Comparison of ENCODE assay signal across 27 mouse cellular contexts in genomic region chr13:70343911-70344310, GRCm38 (mm10).
DNase-seq lines count a peak whose midpoint lies in the region; ATAC-seq lines count a peak whose summit lies in the region.
"Had no signal": no experiment of that assay in that cellular context is flagged by ENCODE, and none has a peak within 500 bp of the region (broad histone marks: within the 10 kb centered on the region; RNA-seq: fewer than 3 reads in every experiment).

No protein-coding gene starts in this region.

- no peak overlapping the region for H3K4me2 ChIP-seq in embryonic facial prominence, embryonic 14.5 days (ENCODE audit: low read depth, low read length)
- H3K4me2 ChIP-seq in neural tube, embryonic 13.5 days, result no peak overlapping the region
- H3K4me2 ChIP-seq: embryonic facial prominence, embryonic 13.5 days; forebrain, embryonic 15.5 days; heart, embryonic 11.5 days; hindbrain, embryonic 15.5 days; liver, embryonic 15.5 days; lung, embryonic 15.5 days; stomach, embryonic 15.5 days had no signal

- no peak for ATAC-seq in embryonic facial prominence, embryonic 14.5 days (ENCODE audit: low read depth)
- ATAC-seq in neural tube, embryonic 13.5 days (ENCODE audit: low read depth), result no peak
- ATAC-seq: activated CD4-positive, CD25-positive, alpha-beta regulatory T cell, adult 4 months; intestine, embryonic 16.5 days had no signal

- no peaks in the 10 kb centered on the region for H3K9me3 ChIP-seq in embryonic facial prominence, embryonic 14.5 days (ENCODE audit: control insufficient read depth, low read length)
- H3K9me3 ChIP-seq in embryonic facial prominence, embryonic 10.5 days, result no peaks in the 10 kb centered on the region
- H3K9me3 ChIP-seq in neural tube, embryonic 13.5 days, result no peaks in the 10 kb centered on the region
- H3K9me3 ChIP-seq: embryonic facial prominence, embryonic 13.5 days; forebrain, embryonic 15.5 days; hindbrain, embryonic 15.5 days; limb, embryonic 10.5 days; liver, embryonic 15.5 days; lung, embryonic 15.5 days; stomach, embryonic 15.5 days had no signal

- no peaks in the 10 kb centered on the region for H3K27me3 ChIP-seq in embryonic facial prominence, embryonic 14.5 days (replicated peaks; ENCODE audit: control insufficient read depth, insufficient read depth, low read length)
- H3K27me3 ChIP-seq in embryonic facial prominence, embryonic 10.5 days (replicated peaks; ENCODE audit: low read depth, poor library complexity, severe bottlenecking), result no peaks in the 10 kb centered on the region
- H3K27me3 ChIP-seq in neural tube, embryonic 13.5 days, result no peaks in the 10 kb centered on the region
- H3K27me3 ChIP-seq: embryonic facial prominence, embryonic 13.5 days; forebrain, embryonic 15.5 days; hindbrain, embryonic 15.5 days; liver, embryonic 15.5 days; lung, embryonic 15.5 days; megakaryocyte, embryonic 14.5 days; stomach, embryonic 15.5 days had no signal

- H3K4me1 ChIP-seq in embryonic facial prominence, embryonic 14.5 days (ENCODE audit: control insufficient read depth, insufficient read depth, low read length), result no peaks in the 10 kb centered on the region
- 0 out of 2 replicates have a peak, but pooled peaks cover 2% of the 10 kb centered on the region for H3K4me1 ChIP-seq in embryonic facial prominence, embryonic 10.5 days
- H3K4me1 ChIP-seq in neural tube, embryonic 13.5 days (replicated peaks), result 0 out of 2 replicates have a peak, but pooled peaks cover 4% of the 10 kb centered on the region
- H3K4me1 ChIP-seq: embryonic facial prominence, embryonic 13.5 days; limb, embryonic 10.5 days; liver, embryonic 15.5 days; megakaryocyte, embryonic 14.5 days; stomach, embryonic 15.5 days had no signal

- 31% methylated on average over 2 of the region's 2 CpGs for WGBS in embryonic facial prominence, embryonic 14.5 days
- WGBS in embryonic facial prominence, embryonic 10.5 days, result 66% methylated on average over 2 of the region's 2 CpGs
- 27% methylated on average over 2 of the region's 2 CpGs for WGBS in neural tube, embryonic 13.5 days

- no peak overlapping the region for H3K9ac ChIP-seq in embryonic facial prominence, embryonic 14.5 days (ENCODE audit: low read depth, low read length)
- no peak overlapping the region for H3K9ac ChIP-seq in neural tube, embryonic 13.5 days
- H3K9ac ChIP-seq: embryonic facial prominence, embryonic 13.5 days; forebrain, embryonic 15.5 days; hindbrain, embryonic 15.5 days; liver, embryonic 15.5 days; lung, embryonic 15.5 days; stomach, embryonic 15.5 days had no signal

- DNase-seq in embryonic facial prominence, embryonic 14.5 days (ENCODE audit: low spot score), result peak; percentile 38
- DNase-seq in embryonic facial prominence, embryonic 10.5 days (ENCODE audit: low spot score), result no peak
- peak; percentile 27 for DNase-seq in kidney, adult 9 months
- no peak for DNase-seq in kidney, postnatal 10 days
- DNase-seq in neural tube, embryonic 10.5 days (ENCODE audit: extremely low spot score, low spot score), result no peak
- DNase-seq in heart, adult 8-10 months (ENCODE audit: low spot score), result no peak
- DNase-seq in heart, postnatal 4 days, result no peak
- DNase-seq: adrenal gland, adult 8-10 months; cerebellum, adult 2 months; cerebellum, postnatal 25 days; gastrocnemius, postnatal 10 days; liver; lung, postnatal 36 days; thymus, adult 18-20 months; thymus, postnatal 4 days had no signal

- no peak overlapping the region for H3K4me3 ChIP-seq in embryonic facial prominence, embryonic 14.5 days (ENCODE audit: low read depth, low read length)
- no peak overlapping the region for H3K4me3 ChIP-seq in embryonic facial prominence, embryonic 10.5 days
- H3K4me3 ChIP-seq in neural tube, embryonic 13.5 days, result no peak overlapping the region
- H3K4me3 ChIP-seq: embryonic facial prominence, embryonic 13.5 days; forebrain, embryonic 15.5 days; hindbrain, embryonic 15.5 days; limb, embryonic 10.5 days; liver, embryonic 15.5 days; lung, embryonic 15.5 days; megakaryocyte, embryonic 14.5 days; stomach, embryonic 15.5 days had no signal

- no peaks in the 10 kb centered on the region for H3K36me3 ChIP-seq in embryonic facial prominence, embryonic 14.5 days (ENCODE audit: control insufficient read depth, insufficient read depth, low read length)
- H3K36me3 ChIP-seq in embryonic facial prominence, embryonic 10.5 days (replicated peaks), result no peaks in the 10 kb centered on the region
- no peaks in the 10 kb centered on the region for H3K36me3 ChIP-seq in neural tube, embryonic 13.5 days
- H3K36me3 ChIP-seq: embryonic facial prominence, embryonic 13.5 days; forebrain, embryonic 15.5 days; hindbrain, embryonic 15.5 days; limb, embryonic 10.5 days; liver, embryonic 15.5 days; lung, embryonic 15.5 days; stomach, embryonic 15.5 days had no signal

- no peak overlapping the region for H3K27ac ChIP-seq in embryonic facial prominence, embryonic 14.5 days (replicated peaks; ENCODE audit: low read depth, low read length)
- no peak overlapping the region for H3K27ac ChIP-seq in embryonic facial prominence, embryonic 10.5 days (replicated peaks)
- H3K27ac ChIP-seq in neural tube, embryonic 13.5 days (replicated peaks), result 0 out of 2 replicates have a peak overlapping the region, but pooled peaks have one; percentile 33
- H3K27ac ChIP-seq: embryonic facial prominence, embryonic 13.5 days; forebrain, embryonic 15.5 days; hindbrain, embryonic 15.5 days; limb, embryonic 10.5 days; liver, embryonic 15.5 days; lung, embryonic 15.5 days; stomach, embryonic 15.5 days had no signal

Comparison
In these comparisons a context has a peak if more than half of its experiments do, and no peak if none do; other contexts are left out.
1. DNase-seq: peak in embryonic facial prominence, embryonic 14.5 days (single experiment) and kidney, adult 9 months (single experiment); none in embryonic facial prominence, embryonic 10.5 days (single experiment), kidney, postnatal 10 days (single experiment), neural tube, embryonic 10.5 days (single experiment), heart, adult 8-10 months (single experiment) and heart, postnatal 4 days (single experiment).